Mouse (Mus musculus): ENCODE measurements at regions not wholly inside any gene's neighbourhood (a gene's known extent, or its start where the extent isn't known, plus 50 kb on each side); places are given as distances from the start of the nearest gene placed in this dataset.

GRCm38 (mm10) chr9:91085923-91086322 is 276.3 kb upstream of the Zic4 start:
- no peak for TF ChIP-seq POLR2A (IDR thresholded peaks at IDR 0.05; ENCODE audit: extremely low read depth, insufficient read depth, low read length)
- no peak for TF ChIP-seq CTCF (IDR thresholded peaks at IDR 0.05; ENCODE audit: low read depth, low read length)
